Mouse (Mus musculus) gastrocnemius, postnatal 14 days (tissue): ENCODE measurements around the gene Luzp1. TPM values are rescaled to one million over a fixed set of nuclear protein-coding genes. Genes with fewer than 3 reads are reported as not detected.

Experiments
- DNase-seq: peaks from one replicate; pipeline ENCODE4 v3.0.0; 2021; ENCODE audit warnings: mixed read lengths
- intact Hi-C: fragments of 180-260 bp; cut with DNase I; formaldehyde crosslinking; loops from one replicate; pipeline ENCODE4 v1.15.1; 2025; ENCODE audit warnings: low total_unique reads
- total RNA-seq, 2 experiments: library from RNA; stranded (reverse); gene quantifications; 2 replicates each; pipeline ENCODE4 v1.2.3; 2021

The Luzp1 gene
- total RNA-seq, 2 experiments from 2014 or later: 17.4 to 20.6 TPM

DNA sequence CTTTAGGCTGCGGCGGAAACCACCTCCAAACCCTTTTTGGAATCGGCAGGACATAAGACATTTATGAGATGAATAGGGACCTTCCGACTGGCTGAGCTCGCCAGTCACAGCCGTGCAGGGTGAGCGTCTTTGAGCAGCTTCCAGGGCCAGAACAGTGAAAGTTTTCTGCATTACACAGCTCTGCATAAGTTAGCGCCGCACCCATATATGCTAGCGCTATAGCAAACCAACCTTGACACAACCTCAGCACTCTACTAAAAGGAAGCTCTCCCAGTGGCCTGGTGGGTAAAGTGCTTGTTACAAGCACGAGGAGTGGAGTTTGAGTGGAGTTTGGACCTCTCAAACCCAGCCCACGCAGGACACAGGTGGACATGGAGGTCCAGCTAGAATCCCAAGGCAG is 10.4 kb upstream of the Luzp1 start:
- no peak for DNase-seq
- intact Hi-C loops: no loop called here

DNA sequence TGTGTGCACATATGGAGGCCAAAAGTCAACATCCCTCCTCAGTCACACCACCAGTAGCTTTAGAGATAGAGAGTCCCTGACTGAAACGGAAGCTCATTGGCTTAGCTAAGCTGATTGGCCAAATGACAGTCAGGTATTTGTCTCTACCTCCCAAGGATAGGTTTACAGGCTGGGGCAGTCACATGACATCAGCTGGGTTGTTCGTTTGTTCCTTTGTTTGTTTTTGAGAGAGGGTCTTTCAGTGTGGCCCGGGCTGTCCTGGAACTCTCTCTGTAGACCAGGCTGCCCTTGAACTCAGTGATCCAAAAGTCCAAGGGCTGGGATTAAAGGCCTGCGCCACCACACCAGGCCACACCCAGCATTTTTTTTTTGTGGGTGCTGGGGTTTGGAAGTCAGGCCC is 8.4 kb upstream of the Luzp1 start:
- intact Hi-C loops: no loop called here
- DNase-seq: no peak

DNA sequence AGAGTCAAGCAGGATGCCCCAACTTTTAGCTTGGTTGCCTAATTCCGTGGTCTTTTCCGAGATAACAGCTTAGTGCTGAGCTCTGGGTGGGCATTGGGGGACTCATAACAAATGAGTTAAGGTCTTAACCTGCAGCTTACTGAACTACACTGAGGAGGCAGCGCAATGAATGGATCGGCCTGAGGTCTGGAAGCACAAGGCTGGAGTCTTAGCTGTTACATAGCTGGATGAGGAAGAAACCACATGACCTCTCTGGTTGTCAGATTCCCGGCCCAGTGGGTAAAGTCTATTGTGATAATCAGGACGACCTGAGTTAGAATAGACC is 7.8 kb upstream of the Luzp1 start:
- intact Hi-C loops: no loop called here
- no peak for DNase-seq

DNA sequence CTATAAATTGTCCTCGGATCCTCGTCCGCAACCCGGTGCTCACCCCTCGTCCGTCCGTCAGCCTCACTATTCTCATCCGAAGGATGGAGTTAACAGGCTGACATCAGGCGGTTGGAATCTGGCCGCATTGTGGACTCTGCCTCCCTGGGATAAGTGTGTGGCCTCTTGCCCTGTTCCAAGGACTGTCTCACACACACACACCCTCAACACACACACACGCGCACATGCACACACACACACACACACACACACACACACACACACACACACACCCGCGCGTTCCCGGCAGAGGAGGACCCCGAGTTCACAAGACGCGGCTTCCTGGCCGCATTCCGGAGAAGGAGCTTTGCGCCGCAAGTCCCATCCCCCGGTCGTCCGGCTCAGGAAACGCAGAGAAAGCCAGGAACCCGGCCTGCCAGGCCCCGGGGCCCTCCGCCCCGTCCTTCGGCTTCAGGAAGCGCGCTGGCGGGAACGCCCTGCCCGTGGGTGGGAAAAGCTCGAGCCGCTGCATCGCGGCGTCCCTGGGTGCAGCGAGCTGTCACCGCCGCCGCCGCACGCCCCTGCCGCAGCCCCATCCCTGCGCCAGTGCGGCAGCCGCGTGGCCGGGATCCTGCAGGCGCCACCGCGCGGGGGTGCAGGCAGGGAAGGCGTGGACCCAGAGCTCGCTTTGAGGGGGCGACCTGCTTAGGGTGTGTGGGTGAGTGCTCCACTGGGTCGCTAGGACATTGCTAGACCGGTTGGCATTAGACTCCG is 7.3 kb upstream of the Luzp1 start, which contains the start of gene 6030445D17Rik:
6030445D17Rik (plus strand) TSS at position 165 of the 753 bp plus-strand sequence.
- intact Hi-C loops: no loop called here
- DNase-seq: peak; percentile 86

DNA sequence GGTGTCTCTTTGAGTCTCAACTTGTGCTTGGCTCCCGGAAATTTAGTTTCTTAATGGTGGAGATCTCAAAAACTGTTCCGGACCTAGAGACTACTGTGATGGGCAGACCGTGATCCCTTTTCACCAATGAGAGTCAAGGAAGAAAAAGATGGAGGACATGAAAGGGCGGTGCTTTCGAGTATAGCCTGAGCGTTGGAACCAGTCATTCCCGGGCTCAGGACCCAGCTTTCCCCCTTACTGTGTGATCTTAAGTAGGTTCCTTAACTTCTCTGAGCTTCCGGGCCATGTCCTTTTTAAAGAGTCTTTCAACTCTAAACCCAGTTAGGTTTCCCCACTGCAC is 6.8 kb upstream of the Luzp1 start:
- intact Hi-C loops: no loop called here

DNA sequence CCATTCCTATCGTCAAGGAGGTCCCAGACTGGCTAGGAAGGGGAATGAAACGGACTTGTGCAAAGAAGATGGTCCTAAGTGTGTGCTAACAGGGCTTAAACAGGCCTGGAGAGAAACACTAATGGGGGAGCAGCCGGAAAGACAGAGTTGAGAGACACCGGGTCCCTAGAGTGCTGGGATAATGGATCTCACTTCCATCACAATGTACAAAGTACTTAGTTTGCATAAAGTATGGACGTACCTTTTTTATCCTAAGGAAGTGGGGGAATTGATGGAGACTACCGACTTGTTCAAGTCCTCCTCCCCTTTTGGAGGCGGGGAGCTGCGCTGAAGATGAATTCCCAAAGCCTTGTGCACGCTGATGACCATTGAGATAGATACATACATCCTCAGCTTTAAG is 6.1 kb upstream of the Luzp1 start:
- intact Hi-C loops: no loop called here
- DNase-seq: no peak

More for the DNA sequence above, 6.8 kb upstream of the Luzp1 start:
- DNase-seq: peak; percentile 22

DNA sequence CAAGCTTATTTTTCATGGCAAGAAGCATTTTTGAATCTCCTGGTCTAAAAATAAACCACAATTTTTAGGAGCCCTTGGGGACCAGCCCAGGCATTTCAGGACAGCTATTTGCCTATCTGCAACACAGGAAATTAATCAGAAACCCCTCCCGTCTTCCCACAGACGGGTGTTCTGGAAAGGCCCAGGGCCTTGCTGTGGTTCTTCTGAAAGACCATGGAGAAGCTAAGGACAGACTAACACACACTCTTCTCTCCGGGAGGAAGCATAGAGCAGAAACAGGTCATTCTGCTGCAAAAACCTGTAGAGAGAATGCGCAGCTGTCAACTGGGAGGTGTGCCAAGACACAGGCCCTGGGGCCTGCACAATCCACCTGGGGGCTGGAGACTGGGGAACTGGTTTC is 3.3 kb upstream of the Luzp1 start:
- intact Hi-C loops: no loop called here
- DNase-seq: peak; percentile 28

DNA sequence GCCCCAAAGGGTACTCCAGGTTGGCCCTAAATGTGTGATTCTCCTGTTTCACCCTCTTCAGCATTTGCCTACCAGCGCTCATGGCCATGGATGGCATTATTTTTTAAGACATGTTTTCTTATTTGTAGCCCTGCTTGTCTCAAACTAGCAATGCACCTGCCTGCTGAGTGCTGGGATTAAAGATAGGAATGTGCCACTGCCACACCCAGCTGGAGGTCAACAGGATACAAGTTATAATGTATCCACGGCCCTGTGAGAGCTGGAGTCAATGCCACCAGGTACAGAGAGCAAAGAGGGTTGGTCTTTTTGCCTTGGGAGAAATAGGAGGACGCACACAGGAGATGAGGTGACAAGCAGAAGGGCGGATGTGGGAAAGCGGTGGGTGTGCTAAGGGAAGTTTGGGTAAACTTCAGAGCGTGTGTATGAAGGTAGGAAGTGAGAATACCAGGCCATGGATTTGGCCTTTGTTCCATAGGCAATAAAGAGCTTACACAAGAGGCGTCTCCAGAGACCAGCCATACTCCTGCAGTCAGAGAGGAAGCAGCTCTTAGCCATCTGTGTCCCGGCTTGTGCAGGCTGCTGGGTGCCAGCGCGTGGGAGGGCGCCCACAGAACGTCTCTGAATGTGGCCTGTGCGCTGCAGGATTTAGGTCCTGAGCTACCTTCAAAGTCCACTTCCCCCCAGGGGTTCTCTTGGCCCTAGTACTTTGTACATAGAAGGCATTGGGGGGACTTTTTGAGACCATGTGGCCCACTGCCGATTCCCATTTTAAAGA is 821 bp upstream of the Luzp1 start:
- DNase-seq: peak; percentile 18
- intact Hi-C loops: no loop called here

DNA sequence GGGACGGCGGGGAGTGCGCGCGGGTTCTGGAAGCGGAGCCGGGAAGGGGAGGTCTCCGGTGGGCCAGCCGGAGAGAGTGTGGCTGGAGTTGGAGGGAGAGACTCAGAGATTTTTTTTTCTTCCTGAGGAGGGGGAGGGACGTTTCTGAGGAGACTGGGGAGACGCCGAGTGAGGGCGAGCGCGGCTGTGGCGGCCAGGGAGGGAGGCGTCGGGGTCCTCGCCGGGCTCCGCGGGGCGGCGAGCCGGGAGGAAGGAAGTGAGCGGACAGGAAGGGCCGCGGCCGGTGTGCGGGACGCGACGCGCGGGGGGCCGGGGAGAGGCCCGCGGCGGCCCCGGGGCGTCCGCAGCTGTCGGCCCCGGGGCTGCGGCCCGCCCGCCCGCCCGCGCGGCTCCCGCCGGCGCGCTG is 383 bp downstream of the Luzp1 start:
- DNase-seq: peak; percentile 53
- intact Hi-C loops: no loop called here

DNA sequence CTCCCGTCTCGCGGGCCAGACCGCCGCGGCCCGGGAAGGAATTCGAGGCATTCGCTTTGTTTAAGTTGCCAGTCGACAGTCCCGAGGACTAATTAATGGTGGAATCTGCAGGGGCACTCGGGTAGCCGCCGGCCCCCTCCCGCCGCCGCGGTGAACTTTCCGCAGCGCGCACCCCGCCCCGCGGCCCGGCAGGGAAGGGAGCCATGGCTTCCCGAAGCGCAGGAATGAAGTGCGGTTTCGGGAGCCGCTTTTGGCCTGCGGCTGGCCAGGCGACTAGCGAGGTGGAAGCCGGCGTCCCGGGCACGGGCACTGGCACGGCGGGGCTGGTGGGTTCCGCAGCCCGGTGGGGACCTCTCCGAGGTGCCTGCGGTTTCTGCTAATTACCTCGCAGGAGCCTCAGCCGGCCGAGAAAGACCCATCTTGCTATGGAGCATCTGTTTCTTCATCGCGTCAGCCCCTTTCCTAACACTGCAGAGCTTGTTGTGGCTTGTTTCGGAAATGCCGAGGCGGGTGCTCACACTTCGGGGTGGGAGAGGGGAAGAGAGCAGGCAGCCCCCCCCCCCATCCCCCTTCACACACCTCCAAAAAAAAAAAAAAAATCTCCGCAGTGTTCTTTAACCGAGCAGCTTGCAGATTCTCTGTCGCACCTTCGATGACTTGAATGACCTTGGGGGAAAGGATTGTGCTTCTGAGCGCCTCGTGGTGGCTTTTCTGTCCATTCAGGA is 948 bp downstream of the Luzp1 start:
- DNase-seq: peak; percentile 55
- intact Hi-C loops: no loop called here

DNA sequence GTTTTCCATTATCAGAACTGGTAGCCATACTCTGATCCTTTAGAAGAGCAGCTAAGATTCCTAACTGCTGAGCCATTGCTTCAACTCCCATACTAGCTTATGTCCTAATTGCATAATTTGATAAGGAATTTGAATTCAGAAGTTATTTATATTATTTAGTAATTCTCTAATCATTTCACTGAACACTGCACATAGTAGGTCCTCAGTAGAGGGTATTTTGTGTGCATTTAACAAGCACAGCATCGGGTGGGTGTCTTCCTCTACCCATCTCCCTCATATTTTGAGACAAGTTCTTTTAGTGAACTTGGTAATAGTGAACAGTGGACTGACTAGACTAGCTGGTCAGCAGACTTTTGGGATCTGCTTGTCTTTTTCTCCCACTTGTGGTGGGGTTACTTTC is 7.1 kb downstream of the Luzp1 start:
- intact Hi-C loops: no loop called here

DNA sequence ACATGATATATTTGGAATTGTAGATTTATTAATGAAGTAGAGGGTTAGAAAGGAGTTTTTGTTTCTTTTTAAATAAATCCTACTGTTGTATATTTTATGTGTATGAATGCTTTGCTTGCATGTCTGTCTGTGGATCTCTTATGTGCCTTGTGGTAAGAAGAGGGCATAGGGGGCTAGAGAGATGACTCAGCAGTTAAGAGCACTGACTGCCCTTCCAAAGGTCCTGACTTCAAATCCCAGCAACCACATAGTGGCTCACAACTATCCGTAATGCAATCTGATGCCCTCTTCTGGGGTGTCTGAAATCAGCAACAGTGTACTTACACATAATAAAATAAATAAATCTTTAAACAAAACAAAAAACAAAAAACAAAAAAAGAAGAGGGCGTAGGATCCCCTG is 17.0 kb downstream of the Luzp1 start:
- DNase-seq: no peak
- intact Hi-C loops: no loop called here

More for the DNA sequence above, 7.1 kb downstream of the Luzp1 start:
- no peak for DNase-seq

DNA sequence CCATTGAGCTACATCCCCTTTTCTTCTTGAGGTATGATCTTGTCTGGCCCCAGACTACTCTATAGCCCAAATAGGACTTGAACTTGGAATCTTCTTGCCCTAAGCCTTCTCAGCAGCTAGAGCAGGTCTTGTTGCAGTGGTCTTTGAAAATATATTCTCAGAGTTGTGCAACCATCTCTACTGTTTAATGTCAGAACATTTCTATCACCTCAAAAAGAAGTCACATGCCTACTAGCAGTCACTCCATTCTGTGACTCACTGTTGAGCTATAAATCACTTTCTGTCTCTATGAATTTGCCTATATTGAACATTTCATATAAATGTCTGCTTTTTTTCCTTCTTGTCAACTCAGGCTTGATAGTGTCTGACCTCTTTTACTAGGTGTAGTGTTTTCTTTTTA is 26.4 kb downstream of the Luzp1 start:
- intact Hi-C loops: no loop called here
- DNase-seq: no peak

DNA sequence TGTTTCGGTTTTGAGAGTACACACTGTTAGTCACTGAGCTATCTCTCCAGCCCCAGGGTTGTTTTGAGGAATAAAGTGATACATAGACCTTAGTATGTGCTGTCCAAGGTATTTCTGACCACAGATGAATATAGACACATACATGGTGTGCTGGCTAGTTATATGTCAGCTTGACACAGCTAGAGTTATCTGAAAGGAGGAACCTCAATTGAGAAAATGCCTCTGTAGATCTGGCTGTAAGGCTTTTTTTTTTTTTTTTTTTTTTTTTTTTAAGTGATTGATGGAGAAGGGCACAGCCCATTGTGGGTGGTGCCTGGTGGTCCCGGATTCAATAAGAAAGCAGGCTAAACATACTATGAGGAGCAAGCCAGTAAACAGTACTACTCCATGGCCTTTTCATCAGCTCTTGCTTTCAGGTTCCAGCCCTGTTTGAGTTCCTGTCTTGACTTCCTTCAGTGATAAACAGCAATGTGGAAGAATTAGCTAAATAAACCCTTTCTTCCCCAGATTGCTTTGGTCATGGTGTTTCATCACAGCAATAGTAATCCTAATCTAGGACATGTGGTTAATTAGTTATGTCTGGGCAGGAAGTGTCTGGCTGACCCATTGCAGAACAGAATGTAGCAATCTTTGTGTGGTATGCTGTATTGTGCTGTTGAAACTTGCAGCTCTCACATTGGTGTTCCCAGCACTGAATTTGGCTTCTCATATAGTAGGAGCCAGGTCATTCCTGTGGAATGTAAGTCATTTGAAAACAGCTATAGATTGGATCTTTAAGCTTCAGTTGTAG is 36.1 kb downstream of the Luzp1 start:
- no peak for DNase-seq
- intact Hi-C loops: no loop called here

DNA sequence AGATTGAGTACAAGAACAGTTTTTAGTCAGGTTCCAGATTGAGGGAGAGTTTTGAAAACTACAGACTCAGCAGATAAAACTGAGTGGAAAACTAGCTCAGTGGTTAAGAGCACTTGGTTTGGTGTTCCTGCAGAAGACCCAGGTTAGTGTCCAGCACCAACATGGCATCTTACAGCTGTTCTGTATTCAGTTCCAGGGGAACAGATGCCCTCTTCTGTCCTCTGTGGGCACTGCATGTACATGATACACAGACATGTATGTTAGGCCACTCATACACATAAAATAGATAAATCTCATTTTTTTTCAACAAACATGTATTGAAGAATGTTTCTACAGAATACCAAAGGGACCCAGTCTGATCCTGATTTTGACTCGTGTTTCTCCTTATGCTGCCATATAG is 40.3 kb downstream of the Luzp1 start:
- no peak for DNase-seq
- intact Hi-C loops: no loop called here

DNA sequence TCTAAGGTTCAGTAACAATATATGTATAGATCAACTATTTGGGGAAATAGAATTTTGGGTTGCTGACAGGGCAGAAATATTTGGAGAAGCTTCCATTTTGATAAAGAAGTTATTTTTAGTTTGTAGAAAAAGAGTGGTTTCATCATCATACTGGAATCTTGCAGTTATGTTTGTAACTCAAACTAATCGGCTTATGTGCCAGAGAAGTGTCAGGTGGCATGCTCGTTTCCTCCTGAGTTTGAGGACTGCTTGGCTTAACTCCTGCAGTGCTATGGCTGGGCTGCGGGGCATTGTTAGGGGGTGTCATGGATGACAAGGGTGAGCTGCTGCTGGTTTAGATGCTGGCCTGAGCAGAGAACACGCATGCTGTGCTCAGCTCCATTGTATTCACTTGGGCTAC is 42.1 kb downstream of the Luzp1 start:
- intact Hi-C loops: no loop called here
- peak; percentile 9 for DNase-seq

DNA sequence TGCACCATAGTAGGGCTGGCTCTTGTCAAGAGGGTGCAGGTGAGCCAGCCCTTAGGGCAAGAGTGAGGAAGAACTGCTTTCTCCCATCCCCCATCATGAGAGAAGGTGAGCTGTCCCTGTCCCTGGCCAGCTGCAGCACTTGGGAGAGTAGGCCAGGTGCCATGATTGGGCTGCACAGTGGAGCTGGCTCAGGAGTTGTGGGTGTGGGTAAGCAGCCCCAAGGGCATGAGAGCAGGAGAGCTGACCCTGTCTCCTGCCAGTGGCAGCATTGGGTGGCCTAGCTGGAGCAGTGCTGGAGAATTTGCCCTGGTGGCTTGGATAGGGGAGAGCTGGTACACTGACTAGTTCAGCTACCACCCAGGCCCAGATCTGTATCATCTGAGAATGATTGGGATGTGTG is 43.3 kb downstream of the Luzp1 start:
- intact Hi-C loops: no loop called here
- DNase-seq: peak; percentile 14

DNA sequence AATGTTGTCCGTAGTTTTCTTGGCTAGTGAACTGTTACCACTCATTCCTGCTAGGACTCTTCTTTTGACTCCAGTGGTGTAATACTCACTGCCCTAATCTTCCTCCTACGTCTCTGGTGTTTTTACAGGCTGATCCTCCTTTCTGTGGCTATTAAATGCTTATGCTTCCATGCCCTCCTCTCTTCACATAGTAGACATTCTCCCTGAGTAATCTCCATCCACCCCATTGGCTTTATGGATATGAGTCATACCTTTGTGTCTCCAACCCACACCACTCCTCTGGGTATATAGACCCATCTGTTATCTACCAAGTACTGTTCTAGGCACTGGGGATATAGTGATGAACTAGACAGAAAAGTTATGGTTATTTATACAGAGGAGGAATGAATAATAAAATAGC is 48.6 kb downstream of the Luzp1 start:
- DNase-seq: no peak
- intact Hi-C loops: no loop called here

DNA sequence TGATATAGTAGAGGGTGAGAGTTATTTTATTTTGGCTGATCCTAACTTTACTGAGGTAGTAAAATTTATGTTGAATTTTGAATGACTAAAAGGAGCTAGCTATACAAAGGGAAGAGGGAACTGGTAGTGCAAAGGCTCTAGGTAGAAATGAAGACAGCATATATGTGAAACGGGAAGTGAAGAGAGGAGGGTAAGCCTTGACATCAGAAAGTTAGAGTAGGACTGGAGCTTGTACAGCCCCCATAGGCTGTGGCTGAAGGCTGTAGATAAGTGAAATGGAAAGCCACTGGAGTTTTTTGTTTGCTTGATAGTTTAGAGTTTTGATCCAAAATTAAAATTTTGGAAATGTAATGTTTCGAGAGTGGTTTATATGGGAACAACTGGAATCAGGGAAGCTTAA is 49.0 kb downstream of the Luzp1 start:
- intact Hi-C loops: no loop called here
- no peak for DNase-seq

DNA sequence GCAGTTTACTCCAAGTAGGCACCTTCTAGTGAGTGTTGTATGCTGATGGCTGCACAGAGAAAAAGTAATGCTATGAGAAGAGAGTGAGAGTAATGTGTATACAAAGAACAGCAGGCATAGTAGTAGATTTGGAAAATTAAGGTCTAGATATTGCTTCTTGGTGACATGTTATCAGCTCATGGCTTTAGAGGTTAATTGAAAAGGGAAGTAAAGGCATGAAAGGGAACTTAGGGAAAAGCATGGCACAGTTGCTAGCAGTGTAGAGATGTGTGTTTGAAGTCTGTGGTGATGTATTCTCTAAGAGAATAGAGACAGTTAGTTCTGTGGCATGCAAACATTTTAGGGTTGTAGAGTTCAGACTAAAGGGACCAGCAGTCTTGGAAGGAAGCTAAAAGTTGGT is 50.3 kb downstream of the Luzp1 start:
- DNase-seq: no peak
- intact Hi-C loops: no loop called here
